Mouse (Mus musculus) embryonic facial prominence, embryonic 11.5 days (tissue): ENCODE measurements around the gene Iqgap1. TPM values are rescaled to one million over a fixed set of nuclear protein-coding genes. Genes with fewer than 3 reads are reported as not detected.

Experiments
- ATAC-seq: fragments of 200-750 bp; cut with Nextera tagmentation; replicated peaks from 2 replicates; pipeline ENCODE4 v1.8.0; 2017; ENCODE audit warnings: low read depth; ENCODE audit not compliant: insufficient number of reproducible peaks, low FRiP score, low TSS enrichment
- DNase-seq: peaks from one replicate; pipeline ENCODE4 v3.0.0-alpha.2; 2015; ENCODE audit warnings: low spot score
- H3K27ac ChIP-seq: fragments of 300-500 bp; sonication (generic); replicated peaks from 2 replicates; pipeline ENCODE4 v1.5.1; 2014; ENCODE audit warnings: mild to moderate bottlenecking, low read depth, low read length, control low read depth
- H3K27me3 ChIP-seq: fragments of 300-500 bp; sonication (generic); 2 replicates; pipeline ENCODE4 v1.6.1; 2014; ENCODE audit warnings: mild to moderate bottlenecking, low read length, moderate library complexity, mixed read lengths; ENCODE audit not compliant: control insufficient read depth, insufficient read depth
- H3K36me3 ChIP-seq: fragments of 300-500 bp; sonication (generic); replicated peaks from 2 replicates; pipeline ENCODE4 v1.6.1; 2014; ENCODE audit warnings: low read depth, mild to moderate bottlenecking, low read length, moderate library complexity, mixed read lengths; ENCODE audit not compliant: control insufficient read depth, insufficient read depth
- H3K4me1 ChIP-seq: fragments of 300-500 bp; sonication (generic); 2 replicates; pipeline ENCODE4 v1.6.1; 2014; ENCODE audit warnings: low read length, mixed read lengths; ENCODE audit not compliant: control insufficient read depth, insufficient read depth
- H3K4me2 ChIP-seq: fragments of 300-500 bp; sonication (generic); 2 replicates; pipeline ENCODE4 v1.6.1; 2014; ENCODE audit warnings: low read depth, mild to moderate bottlenecking, control low read depth, low read length, moderate library complexity
- H3K4me3 ChIP-seq: fragments of 300-500 bp; sonication (generic); 2 replicates; pipeline ENCODE4 v1.5.1; 2014; ENCODE audit warnings: low read depth, low read length, control low read depth
- H3K9ac ChIP-seq: fragments of 300-500 bp; sonication (generic); replicated peaks from 2 replicates; pipeline ENCODE4 v1.6.1; 2014; ENCODE audit warnings: mild to moderate bottlenecking, control low read depth, low read length
- H3K9me3 ChIP-seq: fragments of 300-500 bp; sonication (generic); replicated peaks from 2 replicates; pipeline ENCODE4 v1.6.1; 2016; ENCODE audit warnings: mild to moderate bottlenecking, low read length, inconsistent platforms, mixed read lengths; ENCODE audit not compliant: control insufficient read depth
- WGBS: fragments of 180-500 bp; shearing (Covaris S2); extraction: QIAGEN DNeasy Blood & Tissue Kit; methylation state at CpG from one replicate; pipeline ENCODE4 v1.1.7; 2014; 5-methylcytosine and 5-hydroxymethylcytosine counted together
- polyA plus RNA-seq: library from polyadenylated mRNA; unstranded; fragments of >200 nt; fragmentation: Nextera tagmentation; extraction: Ambion mirVana; gene quantifications from 2 replicates; pipeline ENCODE4 v1.2.1, GENCODE M21; 2014

Gene Iqgap1
- polyA plus RNA-seq, 1 experiment from 2014 or later, result 30.4 TPM

DNA sequence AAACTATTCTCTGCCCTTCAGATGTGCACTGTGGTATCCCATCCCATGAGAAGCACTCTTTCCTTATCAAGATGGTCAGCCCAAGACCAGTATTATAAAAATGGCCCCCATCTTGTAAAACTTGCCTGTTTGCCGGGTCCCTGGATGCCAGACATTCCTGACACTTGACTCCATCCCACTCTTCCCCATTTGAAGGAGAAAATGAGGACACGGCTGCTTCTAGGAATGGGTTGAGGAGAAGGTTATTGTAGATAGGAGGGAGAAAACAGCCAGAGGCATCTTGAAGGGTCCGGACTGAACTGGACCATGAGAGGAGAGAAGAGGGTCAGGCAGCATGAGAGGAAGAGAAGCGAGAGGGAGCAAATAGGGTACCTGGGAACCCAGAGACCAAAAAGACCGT is 9.1 kb downstream of the Iqgap1 start:
- H3K4me2 ChIP-seq, result no peak overlapping the region
- DNase-seq (no peak), ATAC-seq (no peak)
- no peaks in the 10 kb centered on the region for H3K27me3 ChIP-seq
- no peak overlapping the region for H3K4me3 ChIP-seq
- H3K9me3 ChIP-seq, result no peaks in the 10 kb centered on the region
- no peaks in the 10 kb centered on the region for H3K4me1 ChIP-seq
- WGBS, result 59% methylated on average over 5 of the region's 5 CpGs
- no peak overlapping the region for H3K27ac ChIP-seq
- H3K36me3 ChIP-seq, result no peaks in the 10 kb centered on the region
- no peak overlapping the region for H3K9ac ChIP-seq

DNA sequence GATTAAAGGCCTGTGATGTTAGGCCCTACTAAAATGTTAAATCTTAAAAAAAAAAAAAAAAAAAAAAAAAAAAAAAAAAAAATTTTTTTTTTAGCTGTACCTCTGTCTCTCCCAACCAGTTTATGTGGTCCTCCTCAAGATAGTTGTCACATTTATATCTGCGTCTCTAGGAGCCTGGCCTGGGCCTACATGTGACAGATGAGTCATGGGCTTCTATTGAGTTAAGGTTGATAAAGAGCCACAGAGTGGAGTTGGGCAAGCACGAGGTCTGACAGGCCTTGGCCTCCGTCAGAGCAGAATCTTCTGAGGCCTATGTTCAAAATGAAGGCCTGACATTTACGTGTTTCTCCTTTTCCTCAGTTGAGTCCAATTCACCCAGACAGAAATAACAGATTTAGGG is 12.4 kb downstream of the Iqgap1 start:
- WGBS, result 91% methylated on average over 4 of the region's 4 CpGs
- ATAC-seq, result no peak
- Histone ChIP-seq H3K4me1 (no peaks in the 10 kb centered on the region), H3K27me3 (no peaks in the 10 kb centered on the region), H3K4me2 (no peak overlapping the region), H3K9me3 (no peaks in the 10 kb centered on the region), H3K4me3 (no peak overlapping the region), H3K9ac (no peak overlapping the region), H3K36me3 (no peaks in the 10 kb centered on the region), H3K27ac (no peak overlapping the region)
- DNase-seq, result no peak

DNA sequence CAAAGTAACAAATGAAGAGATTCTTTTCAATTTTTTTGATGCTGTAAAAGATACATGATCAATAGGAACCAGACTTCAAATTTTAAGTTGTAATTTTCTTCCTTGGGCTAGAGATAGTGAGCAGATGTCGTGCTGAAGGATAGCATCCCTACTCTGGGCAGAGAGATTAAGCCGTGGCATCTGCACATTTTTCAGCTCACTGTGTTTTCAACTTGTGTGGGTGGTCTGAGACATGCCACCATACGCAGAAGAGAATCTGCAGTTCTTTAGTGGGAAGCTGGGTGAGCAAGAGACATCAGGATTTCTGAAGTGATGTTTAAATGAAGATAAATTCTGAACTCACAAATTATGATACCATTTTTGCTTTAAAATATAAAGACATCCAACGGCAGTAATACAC is 19.4 kb downstream of the Iqgap1 start:
- Histone ChIP-seq H3K27ac (no peak overlapping the region), H3K4me2 (no peak overlapping the region)
- 73% methylated on average over 4 of the region's 4 CpGs for WGBS

DNA sequence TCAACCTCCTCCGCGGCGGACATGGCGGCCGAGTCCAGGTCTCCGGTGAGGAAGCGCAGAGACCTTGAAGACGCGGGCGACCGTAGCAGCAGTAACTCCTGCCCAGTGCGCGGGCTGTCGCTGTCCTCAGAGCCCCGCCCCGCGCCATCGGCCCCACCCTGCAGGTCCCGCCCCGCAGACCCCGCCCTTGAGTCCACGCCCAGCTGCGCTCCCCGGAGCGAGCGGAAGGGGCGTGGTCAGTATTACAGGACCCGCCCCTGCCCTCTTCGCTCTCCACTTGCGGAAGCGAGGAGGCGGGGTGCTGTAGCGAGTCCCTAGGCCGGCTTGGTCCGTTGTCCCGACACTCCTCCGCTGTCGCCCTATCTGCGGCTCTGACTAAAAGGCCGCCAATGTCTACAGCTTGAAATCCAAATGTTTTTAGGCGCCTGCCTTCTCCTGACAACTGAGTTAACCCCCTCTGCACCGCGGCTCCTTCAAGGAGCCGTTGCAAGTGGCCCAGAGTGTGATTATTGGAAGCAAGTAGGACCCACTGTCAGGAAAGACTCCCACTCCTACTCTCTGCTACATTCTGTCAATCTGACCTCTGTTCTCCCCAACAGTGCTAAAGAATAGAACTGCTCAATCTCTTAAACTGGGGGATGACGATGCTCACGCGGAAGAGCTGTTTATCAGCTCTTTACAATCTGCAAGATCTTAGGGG is 22.5 kb downstream of the Iqgap1 start:
- Histone ChIP-seq H3K4me3 (peak overlapping the region; percentile 81), H3K4me2 (peak overlapping the region; percentile 95), H3K9me3 (no peaks in the 10 kb centered on the region), H3K27me3 (no peaks in the 10 kb centered on the region), H3K4me1 (no peaks in the 10 kb centered on the region), H3K27ac (no peak overlapping the region), H3K36me3 (no peaks in the 10 kb centered on the region), H3K9ac (peak overlapping the region; percentile 75)
- DNase-seq (peak; percentile 99), ATAC-seq (peak; percentile 97)
- WGBS, result under 1% methylated on average over 47 of the region's 47 CpGs

More for the DNA sequence above, 19.4 kb downstream of the Iqgap1 start:
- no peak for DNase-seq
- no peaks in the 10 kb centered on the region for H3K4me1 ChIP-seq
- H3K9me3 ChIP-seq, result no peaks in the 10 kb centered on the region
- H3K27me3 ChIP-seq, result no peaks in the 10 kb centered on the region
- no peaks in the 10 kb centered on the region for H3K36me3 ChIP-seq
- H3K4me3 ChIP-seq, result no peak overlapping the region
- ATAC-seq, result no peak
- no peak overlapping the region for H3K9ac ChIP-seq

DNA sequence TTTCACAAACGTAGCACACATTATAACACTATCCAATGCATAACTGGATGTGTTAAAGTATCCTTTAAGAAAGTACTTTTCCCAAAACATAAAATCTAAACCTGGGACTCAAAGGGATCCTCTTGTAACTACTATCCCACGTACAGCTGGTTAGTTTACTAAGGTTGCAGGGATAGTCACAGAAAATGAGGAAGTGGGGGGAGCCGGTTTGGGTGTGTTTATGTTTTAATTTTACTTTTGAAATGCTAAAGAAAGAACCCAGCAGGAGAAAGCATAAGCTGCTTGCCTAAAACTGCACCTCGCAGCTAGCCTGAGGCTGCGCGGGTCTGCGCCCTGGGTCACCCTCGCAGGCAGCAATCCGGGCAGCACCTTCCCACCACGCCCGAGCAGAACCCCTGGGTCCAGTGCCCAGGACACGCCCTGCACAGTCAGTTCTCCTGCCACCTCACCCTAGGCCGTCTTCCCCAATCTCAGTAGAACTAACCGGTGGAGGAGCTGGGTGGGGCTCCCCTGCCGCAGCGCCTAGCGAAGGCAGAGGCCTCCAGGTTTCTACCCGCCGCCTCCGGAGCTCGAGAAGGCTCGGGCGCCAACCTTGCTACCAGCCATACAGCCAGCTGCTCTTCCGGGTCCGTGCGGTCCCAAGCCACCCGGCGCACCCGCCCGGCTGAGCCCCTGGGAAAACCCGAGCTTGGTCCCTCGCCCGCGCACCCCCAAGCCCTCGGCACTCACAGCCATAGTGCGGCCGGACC is 23.2 kb downstream of the Iqgap1 start:
- 1% methylated on average over 36 of the region's 37 CpGs for WGBS
- H3K36me3 ChIP-seq, result no peaks in the 10 kb centered on the region
- H3K9ac ChIP-seq, result peak overlapping the region; percentile 75
- H3K4me2 ChIP-seq, result peak overlapping the region; percentile 95
- no peak overlapping the region for H3K27ac ChIP-seq
- H3K4me3 ChIP-seq, result peak overlapping the region; percentile 81
- no peaks in the 10 kb centered on the region for H3K9me3 ChIP-seq
- H3K27me3 ChIP-seq, result no peaks in the 10 kb centered on the region
- H3K4me1 ChIP-seq, result no peaks in the 10 kb centered on the region
- DNase-seq (peak; percentile 53), ATAC-seq (peak; percentile 81)

DNA sequence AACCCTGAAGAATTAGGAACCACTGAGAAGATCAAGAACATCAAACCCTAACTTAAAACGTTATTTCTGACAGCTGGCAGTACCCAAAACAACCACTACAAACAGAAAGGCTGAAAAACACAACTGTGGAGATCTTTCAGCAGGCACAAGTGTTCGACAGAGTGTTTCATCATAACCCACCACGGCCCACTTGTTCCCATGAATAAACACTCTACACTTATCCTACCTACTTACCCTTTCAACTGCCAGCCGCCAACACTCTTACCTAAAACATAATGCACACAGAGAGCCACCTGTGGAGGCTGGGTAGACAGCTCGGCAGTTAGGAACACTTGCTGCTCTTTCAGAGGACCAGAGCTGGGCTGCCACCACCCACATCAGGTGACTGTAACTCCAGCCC is 26.5 kb downstream of the Iqgap1 start:
- Histone ChIP-seq H3K27ac (no peak overlapping the region), H3K9me3 (no peaks in the 10 kb centered on the region), H3K27me3 (no peaks in the 10 kb centered on the region), H3K4me1 (no peaks in the 10 kb centered on the region), H3K9ac (no peak overlapping the region), H3K36me3 (no peaks in the 10 kb centered on the region; the same call in 1 of the 2 replicates), H3K4me2 (no peak overlapping the region), H3K4me3 (no peak overlapping the region)
- DNase-seq (no peak), ATAC-seq (no peak)
- WGBS, result 79% methylated on average over 5 of the region's 5 CpGs

DNA sequence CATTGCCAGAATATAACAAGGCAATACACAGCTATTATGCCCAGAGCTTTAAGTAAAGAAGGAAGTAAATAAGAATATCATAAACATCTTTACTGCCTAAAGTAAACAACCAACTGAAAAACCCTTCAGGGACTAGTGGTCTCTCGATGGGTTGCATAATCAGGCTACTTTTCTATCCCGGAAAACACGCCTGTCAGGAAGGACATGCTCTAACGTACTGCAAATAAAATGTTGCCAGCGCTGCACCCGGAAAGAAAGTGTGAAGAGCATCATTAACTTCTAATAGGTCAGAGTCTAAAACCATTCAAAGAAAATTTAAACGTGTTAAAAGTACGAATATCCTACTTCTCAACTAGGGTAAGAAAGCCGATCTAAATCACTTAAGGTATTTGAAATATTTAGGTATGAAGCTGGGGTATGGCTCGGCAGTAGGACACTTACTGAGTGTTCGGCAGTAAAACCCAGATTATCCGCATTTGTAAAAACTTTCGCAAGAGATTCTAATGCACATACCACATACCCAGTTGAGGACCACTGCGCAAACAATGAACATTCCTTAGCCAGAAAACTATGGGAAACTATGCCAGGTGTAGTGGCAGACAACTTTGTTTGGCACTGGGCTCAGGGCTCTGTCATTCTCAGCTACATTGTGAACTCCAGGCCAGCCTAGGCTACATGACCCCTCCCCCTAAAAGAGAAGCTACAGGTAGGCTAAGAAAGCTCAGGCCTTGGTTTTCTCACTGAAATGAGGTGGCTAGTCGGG is 28.8 kb downstream of the Iqgap1 start:
- no peaks in the 10 kb centered on the region for H3K4me1 ChIP-seq
- H3K4me2 ChIP-seq, result no peak overlapping the region
- ATAC-seq, result no peak
- H3K36me3 ChIP-seq, result no peaks in the 10 kb centered on the region; the same call in 1 of the 2 replicates
- DNase-seq, result no peak
- H3K9me3 ChIP-seq, result no peaks in the 10 kb centered on the region; the same call in 1 of the 2 replicates
- no peak overlapping the region for H3K27ac ChIP-seq
- no peak overlapping the region for H3K9ac ChIP-seq
- no peaks in the 10 kb centered on the region for H3K27me3 ChIP-seq
- H3K4me3 ChIP-seq, result no peak overlapping the region
- WGBS, result 89% methylated on average over 15 of the region's 15 CpGs
